Mouse (Mus musculus) cerebellum, adult 2 months (tissue): Measurements from ENCODE around the gene Mkrn1. TPM values are rescaled to one million over a fixed set of nuclear protein-coding genes. Genes with fewer than 3 reads are reported as not detected.

Experiments used
- DNase-seq, 2 experiments: peaks; one replicate each; pipeline ENCODE4 v3.0.0; 2021
- H3K27ac ChIP-seq: fragments of 200-500 bp; 2 replicates; pipeline ENCODE4 v1.5.1; 2012; ENCODE audit warnings: low read length, control low read depth, inconsistent platforms; ENCODE audit not compliant: insufficient read depth
- H3K27me3 ChIP-seq: fragments of 200-500 bp; 2 replicates; pipeline ENCODE4 v1.6.1; 2012; ENCODE audit warnings: inconsistent platforms, mild to moderate bottlenecking, low read length, moderate library complexity; ENCODE audit not compliant: control insufficient read depth, insufficient read depth
- H3K4me1 ChIP-seq: fragments of 200-500 bp; 2 replicates; pipeline ENCODE4 v1.6.1; 2011; ENCODE audit warnings: low read length; ENCODE audit not compliant: control insufficient read depth, insufficient read depth
- H3K4me3 ChIP-seq: fragments of 200-500 bp; replicated peaks from 2 replicates; pipeline ENCODE3; 2011; ENCODE audit warnings: mild to moderate bottlenecking, low read depth, low read length, control low read depth; ENCODE audit not compliant: insufficient read depth
- CTCF ChIP-seq: fragments of 200-500 bp; IDR thresholded peaks from 2 replicates; pipeline ENCODE4 v1.5.1; 2011; ENCODE audit warnings: low read depth, mild to moderate bottlenecking, control low read depth, low read length, moderate library complexity, borderline replicate concordance; ENCODE audit not compliant: insufficient read depth
- POLR2A ChIP-seq: fragments of 200-500 bp; IDR thresholded peaks from 2 replicates; pipeline ENCODE4 v1.6.1; 2011; ENCODE audit warnings: low read length, control low read depth, borderline replicate concordance; ENCODE audit not compliant: insufficient read depth
- WGBS: fragments of 180-500 bp; shearing (Covaris S2); methylation state at CpG from one replicate; pipeline ENCODE4 v1.1.7; 2018; 5-methylcytosine and 5-hydroxymethylcytosine counted together
- polyA plus RNA-seq: library from polyadenylated mRNA; depleted of rRNA; stranded (reverse); fragments of >200 nt; gene quantifications from 2 replicates; pipeline ENCODE4 v1.2.3, GENCODE M21; 2012

Mkrn1 gene
- polyA plus RNA-seq, 1 experiment: 137 TPM

- Histone ChIP-seq H3K4me1 (0 out of 2 replicates have a peak, but pooled peaks cover 5% of the 10 kb centered on the region), H3K4me3 (no peak overlapping the region), H3K27me3 (no peaks in the 10 kb centered on the region), H3K27ac (no peak overlapping the region)
- no peak for DNase-seq
- 93% methylated on average over 5 of the region's 5 CpGs for WGBS
- TF ChIP-seq POLR2A (no peak), CTCF (no peak)
Observed at GRCm38 (mm10) chr6:39406480-39406879, 13.8 kb downstream of the Mkrn1 start.

GRCm38 (mm10) chr6:39403136-39403535 is 17.1 kb downstream of the Mkrn1 start:
- WGBS: 8% methylated on average over 2 of the region's 2 CpGs
- Histone ChIP-seq H3K27ac (no peak overlapping the region), H3K27me3 (no peaks in the 10 kb centered on the region), H3K4me1 (0 out of 2 replicates have a peak, but pooled peaks cover 5% of the 10 kb centered on the region), H3K4me3 (no peak overlapping the region)
- no peak for TF ChIP-seq POLR2A
- no peak for TF ChIP-seq CTCF
- peak in 1 of 2 experiments; percentile 62 for DNase-seq

- Histone ChIP-seq H3K27ac (no peak overlapping the region), H3K4me3 (no peak overlapping the region), H3K27me3 (no peaks in the 10 kb centered on the region), H3K4me1 (peaks cover 11% of the 10 kb centered on the region; the same call in 1 of the 2 replicates)
- TF ChIP-seq POLR2A (no peak), CTCF (peak; percentile 59)
- WGBS: 65% methylated on average over 7 of the region's 7 CpGs
- no peak for DNase-seq
Observed at GRCm38 (mm10) chr6:39400343-39400742, 19.9 kb downstream of the Mkrn1 start.

DNA sequence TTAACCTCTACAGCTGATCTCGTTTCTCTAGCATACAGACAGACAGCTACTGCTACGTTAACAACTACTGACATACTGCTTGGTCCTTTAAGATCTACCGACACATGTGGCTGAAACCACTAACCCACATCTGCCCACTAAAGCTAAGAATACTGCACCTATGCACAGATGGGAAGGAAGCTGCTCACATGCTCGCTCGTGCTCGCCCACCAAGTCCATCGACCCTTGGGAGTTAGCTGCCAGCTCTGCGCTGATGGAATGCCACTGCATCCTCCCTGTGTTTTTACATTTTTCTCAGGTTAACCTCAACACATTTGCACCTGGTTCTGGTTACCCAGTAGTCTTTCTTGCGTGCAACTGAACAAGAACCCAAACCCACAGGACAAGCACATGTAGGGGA is 21.9 kb downstream of the Mkrn1 start:
- 94% methylated on average over 9 of the region's 9 CpGs for WGBS
- Histone ChIP-seq H3K27ac (no peak overlapping the region), H3K27me3 (no peaks in the 10 kb centered on the region), H3K4me3 (no peak overlapping the region), H3K4me1 (peaks cover 9% of the 10 kb centered on the region; the same call in 1 of the 2 replicates)
- TF ChIP-seq CTCF: no peak
- no peak for TF ChIP-seq POLR2A
- DNase-seq: no peak

- H3K4me1 ChIP-seq: peaks cover 6% of the 10 kb centered on the region; the same call in 1 of the 2 replicates
- no peak overlapping the region for H3K27ac ChIP-seq
- H3K27me3 ChIP-seq: no peaks in the 10 kb centered on the region
- no peak overlapping the region for H3K4me3 ChIP-seq
- no peak for TF ChIP-seq POLR2A
- no peak for TF ChIP-seq CTCF
- DNase-seq: no peak
- WGBS: 94% methylated on average over 6 of the region's 6 CpGs
Observed at GRCm38 (mm10) chr6:39397046-39397445, 23.2 kb downstream of the Mkrn1 start.

GRCm38 (mm10) chr6:39395916-39396315 is 24.3 kb downstream of the Mkrn1 start:
- 7% methylated on average over 4 of the region's 4 CpGs for WGBS
- Histone ChIP-seq H3K27me3 (no peaks in the 10 kb centered on the region), H3K4me3 (no peak overlapping the region), H3K4me1 (peaks cover 6% of the 10 kb centered on the region; the same call in 1 of the 2 replicates), H3K27ac (0 out of 2 replicates have a peak overlapping the region, but pooled peaks have one; percentile 3)
- peak in 1 of 2 experiments; percentile 56 for DNase-seq
- TF ChIP-seq CTCF: no peak
- TF ChIP-seq POLR2A: no peak

GRCm38 (mm10) chr6:39395471-39395870 is 24.8 kb downstream of the Mkrn1 start:
- no peak for TF ChIP-seq CTCF
- TF ChIP-seq POLR2A: no peak
- Histone ChIP-seq H3K27ac (no peak overlapping the region), H3K27me3 (no peaks in the 10 kb centered on the region), H3K4me3 (no peak overlapping the region), H3K4me1 (peaks cover 10% of the 10 kb centered on the region; the same call in 1 of the 2 replicates)
- 57% methylated on average over 4 of the region's 4 CpGs for WGBS
- no peak for DNase-seq

GRCm38 (mm10) chr6:39389988-39390387 is 30.3 kb downstream of the Mkrn1 start:
- WGBS: 31% methylated on average over 2 of the region's 2 CpGs
- no peak for TF ChIP-seq CTCF
- TF ChIP-seq POLR2A: no peak
- Histone ChIP-seq H3K27me3 (no peaks in the 10 kb centered on the region), H3K27ac (no peak overlapping the region), H3K4me3 (no peak overlapping the region), H3K4me1 (peaks cover 14% of the 10 kb centered on the region; the same call in 1 of the 2 replicates)
- peak in 1 of 2 experiments; percentile 65 for DNase-seq
